Mouse (Mus musculus): ENCODE results near the gene Lce1m.
"Not testable (repeated sequence)": the region's sequence is repeated elsewhere in the genome, so short reads cannot be mapped to it uniquely, and the experiment has no call there.

Gene Lce1m

DNA sequence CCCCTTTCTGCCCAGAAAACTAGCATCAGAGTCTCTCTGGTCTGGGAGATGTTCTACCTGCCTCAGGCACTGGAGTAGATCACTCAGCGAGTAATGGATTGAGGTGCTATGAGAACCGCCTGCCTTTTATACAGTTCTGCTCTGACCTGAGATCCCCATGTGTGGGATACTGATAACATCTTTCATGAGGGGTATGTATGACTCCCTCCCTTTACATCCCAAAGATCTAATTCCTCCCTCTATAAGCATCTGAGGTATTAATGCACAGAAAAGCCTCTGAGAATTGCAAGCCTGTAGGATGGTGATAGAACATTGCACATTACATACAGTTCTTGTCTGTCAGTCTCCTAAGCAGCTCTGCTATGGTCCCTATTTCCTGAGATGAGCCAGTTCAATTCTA lies at the start of gene Lce1m:
TSS of gene Lce1m (minus strand) at position 101 of the 400 bp plus-strand sequence.
- no peak for DNase-seq

DNA sequence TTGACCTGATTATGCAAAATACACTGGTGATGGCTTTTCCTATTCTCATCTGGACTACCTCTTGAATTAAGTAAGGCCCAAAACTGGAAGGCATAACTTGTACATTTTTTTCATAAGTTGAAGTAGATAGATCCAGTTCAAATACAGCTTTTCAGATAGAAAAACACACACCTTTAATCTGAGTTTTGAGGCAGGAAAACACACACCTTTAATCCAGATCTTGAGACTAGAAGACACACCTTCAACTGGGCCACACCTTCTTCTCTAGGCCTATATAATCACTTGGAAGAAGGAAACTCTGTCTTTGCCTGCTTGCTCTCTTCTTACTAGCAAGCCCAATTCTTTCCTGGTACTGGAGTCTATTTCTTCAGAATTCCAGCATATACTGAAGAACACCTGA lies 49.7 kb upstream of the Lce1m start, which contains the start of gene Gm4858:
TSS of gene Gm4858 (plus strand) at position 301 of the 400 bp plus-strand sequence.
- not testable (repeated sequence) for DNase-seq

DNA sequence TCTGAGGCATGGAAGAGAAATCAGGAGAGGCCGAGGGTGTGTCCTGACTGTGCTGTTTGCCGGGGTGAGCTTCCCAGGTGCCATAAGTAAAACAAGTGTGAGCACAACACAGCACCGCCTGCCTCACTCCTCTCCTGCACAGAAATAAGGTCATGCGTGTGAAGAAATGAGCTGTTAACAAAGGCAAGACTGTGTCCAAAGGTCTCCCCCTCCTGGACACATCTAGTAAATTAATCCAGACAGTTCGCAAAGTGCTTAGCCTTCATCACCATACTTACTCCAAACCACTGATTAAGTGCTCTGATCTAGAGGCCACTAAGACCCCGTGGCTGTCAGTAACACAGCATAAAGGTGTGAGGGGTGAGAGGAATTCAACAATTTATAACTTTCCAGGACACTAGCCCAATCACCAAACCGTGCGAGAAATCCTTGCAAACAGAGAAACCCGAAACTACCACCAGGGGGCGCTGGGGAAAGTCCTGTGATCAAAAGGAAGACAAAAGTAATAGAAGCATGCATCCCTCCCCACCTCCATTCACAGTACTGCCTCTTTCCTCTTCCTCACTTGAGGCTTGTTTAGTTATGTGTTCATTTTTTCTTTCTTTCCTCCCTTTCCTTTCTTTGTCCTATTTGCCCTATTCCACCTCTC lies 34.1 kb upstream of the Lce1m start:
- no peak for DNase-seq

DNA sequence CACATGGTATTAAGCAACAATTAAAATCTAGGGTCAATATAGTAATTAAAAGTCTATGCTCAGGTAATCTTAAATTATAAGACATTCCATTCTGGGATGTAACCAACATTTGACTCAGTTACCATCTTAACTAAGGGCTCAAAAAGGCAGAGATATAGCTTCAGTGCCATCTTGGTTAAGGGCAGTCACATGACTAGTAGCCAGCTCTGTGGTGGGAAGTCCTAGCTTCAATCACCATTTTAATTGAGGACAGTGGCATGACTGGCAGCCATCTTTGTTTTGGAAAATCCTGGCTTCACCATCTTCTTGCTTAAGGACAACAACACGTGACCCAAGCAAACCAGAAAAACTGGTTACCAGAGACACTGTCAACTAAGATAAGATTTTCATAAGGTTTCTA lies 31.3 kb upstream of the Lce1m start:
- DNase-seq = no peak

DNA sequence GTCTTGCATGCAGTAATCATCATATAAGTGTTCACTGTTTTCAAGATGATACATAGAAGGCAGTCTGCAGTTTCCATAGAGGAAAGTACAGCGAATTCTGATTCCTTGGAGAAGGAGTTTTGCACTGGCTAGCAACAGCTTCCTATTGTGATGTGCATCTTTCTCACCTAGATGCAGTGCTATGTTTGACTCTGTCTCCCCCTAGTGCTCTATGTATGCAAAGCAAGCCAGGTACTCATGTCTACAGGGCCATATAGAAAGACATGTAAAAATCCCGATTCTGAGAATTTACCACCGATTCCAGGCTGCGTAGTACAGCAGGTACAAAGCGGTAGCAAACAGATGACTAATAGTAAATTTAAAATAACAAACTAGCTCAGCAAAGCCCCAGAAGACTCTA lies 12.6 kb upstream of the Lce1m start:
- DNase-seq = peak; percentile 17

DNA sequence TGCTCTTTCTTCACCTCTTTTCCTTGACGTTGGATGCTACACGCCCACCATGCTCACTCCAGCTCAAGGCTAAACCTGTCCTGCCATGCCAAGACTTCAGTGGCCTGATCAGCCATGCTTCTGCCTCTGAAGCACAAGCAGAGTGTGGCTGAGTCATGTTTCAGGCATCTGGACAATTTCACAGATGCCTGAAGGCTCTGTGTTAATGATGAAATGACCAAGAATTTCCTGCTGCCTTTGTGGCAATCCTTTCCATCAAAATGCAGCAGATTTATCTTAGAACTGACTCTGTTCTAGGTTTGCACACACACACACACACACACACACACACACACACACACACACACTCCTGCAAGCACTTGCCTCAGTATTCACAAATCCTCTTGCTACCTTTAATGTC lies 6.6 kb upstream of the Lce1m start:
- DNase-seq = no peak

DNA sequence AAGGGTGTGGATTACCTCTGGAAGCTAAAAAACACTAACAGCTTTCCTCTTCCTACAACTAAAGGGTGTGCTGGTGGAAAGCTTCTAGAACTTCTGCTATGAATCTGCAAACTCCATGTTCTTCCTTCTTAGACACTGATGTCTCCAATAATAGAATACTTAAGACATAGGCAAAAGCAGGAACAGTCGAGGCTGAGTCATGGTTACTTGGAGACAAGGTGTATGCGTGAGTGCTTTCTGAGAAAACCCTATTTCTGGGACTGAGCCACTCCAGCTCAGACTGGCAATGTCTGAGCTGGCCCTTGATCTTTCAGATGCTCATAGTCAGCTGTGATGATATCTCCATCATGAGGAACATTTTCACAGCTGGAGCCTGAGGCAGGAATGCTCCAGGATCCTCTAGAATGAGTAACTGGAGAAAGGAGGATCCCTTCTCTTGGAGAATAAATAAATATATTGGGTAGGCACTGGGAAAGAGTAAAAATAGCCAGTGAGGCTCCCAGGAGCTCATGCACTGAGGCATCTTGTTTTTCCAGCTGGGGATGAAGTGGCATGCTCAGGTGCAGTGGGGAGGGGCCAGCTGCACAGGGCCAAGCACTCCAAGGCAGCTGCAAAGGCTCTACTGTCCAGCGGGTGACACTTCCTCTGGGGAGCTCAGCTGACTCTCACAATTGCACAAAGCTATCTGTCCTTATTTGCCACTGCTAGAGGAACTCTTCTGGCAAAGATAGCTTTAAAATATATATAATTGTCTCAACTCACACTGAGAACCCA lies 4.7 kb upstream of the Lce1m start:
- no peak for DNase-seq

DNA sequence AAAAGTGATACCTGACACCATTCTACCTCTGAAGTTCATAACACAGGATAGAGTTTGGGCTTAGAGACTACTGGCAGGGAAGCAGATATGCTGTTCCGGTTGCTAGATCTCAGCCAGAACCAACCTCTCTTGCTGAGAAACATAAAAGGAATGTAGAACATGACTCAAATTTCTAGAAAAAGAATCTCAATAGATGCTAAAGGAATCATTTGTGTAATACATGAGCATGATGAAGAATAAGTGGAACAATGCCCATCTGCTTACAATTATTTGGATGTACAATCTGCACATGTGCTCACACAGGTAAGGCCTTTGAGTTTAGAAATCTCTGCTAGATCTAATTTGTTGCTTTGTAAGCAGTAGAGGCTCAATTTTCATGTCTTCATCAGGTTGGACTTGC lies 2.3 kb upstream of the Lce1m start:
- no peak for DNase-seq

DNA sequence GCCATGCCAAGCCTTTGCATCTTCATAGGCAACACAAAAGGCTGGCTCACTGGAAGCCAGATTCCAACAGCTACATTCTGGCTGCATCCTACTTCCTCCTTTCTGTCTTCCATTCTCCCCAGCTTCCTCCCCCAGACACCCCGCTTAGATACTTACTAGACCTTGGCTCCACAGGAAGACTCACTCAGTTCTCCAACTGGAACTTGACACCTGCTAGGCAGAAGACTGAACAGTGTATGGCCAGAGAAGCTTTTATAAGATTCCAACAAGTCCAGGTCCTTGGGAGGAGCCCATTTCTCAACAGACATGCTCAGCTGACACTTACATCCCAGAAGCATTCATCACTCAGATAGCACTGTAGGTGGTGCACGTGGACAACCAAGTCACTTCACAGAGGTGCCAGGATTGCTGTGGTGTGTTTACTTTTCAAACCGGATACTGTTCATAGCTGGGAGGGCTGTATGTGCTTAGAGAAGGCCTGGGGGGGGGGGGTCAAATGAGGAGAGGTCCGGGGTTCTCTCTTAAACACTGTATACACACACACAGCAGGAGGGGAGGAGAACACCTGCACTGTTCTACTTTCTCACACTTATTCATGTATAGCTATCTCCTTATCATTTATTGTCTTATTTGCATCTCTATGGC lies 3.3 kb downstream of the Lce1m start, which contains the start of gene Crct1:
TSS of gene Crct1 (minus strand) at position 228 of the 645 bp plus-strand sequence.
- DNase-seq = no peak

DNA sequence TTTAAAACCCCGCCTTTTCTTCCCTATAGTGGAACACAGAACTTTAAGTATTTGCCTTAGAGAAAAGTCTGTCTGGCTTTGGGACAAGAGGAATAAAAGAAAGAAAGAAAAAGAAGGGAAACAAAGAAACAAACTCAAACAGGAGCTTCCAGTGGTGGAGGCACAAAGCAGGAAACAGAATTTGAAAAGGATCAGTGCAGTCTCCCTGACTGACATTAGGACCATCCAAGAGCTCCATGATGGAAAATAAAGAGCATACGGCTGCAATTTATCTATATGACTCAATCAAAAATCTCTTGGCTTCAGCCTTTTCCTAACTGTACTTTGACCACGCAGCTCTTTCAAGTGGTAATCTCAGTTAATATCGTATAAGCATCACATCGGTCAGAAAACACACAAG lies 4.0 kb downstream of the Lce1m start:
- no peak for DNase-seq

DNA sequence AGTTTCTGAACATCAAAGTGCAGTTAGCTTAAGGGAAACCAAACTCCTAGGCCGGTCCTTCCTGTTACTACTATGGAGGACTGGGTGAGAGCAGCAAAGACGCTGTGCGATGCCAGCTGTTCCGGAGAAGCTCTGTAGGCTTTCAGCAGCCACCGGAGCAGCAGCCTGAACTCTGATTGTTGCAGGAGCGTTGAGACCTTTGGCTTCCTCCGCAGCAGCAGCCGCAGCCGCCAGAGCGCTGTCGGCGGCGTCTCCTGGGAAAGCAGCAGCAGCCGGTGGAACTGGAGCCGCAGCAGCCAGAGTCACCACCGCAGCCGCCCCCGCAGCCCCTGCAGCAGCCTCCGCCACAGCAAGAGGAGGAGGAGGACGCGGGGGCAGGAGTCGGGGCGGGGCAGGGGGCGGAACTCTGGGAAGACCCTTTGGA lies 4.5 kb downstream of the Lce1m start:
- peak; percentile 13 for DNase-seq

DNA sequence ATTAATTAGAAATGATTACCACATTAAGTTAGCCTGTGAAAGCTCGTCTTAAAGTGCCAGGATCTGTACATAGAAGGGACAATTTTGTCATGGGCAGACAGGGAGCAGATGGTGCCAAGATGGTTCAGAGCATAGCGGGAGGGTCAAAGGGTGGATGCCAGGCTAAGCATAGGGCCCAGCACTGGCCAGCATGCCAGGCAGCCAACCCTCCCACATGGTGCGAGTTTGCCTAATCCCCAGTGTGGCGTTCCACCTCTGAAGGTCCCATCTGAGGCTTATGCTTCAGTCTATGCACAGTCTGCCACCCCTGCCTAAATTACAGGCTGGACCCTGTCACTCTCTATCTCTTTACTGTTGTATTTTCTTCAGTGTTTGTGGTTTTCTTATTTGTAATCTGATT lies 16.0 kb downstream of the Lce1m start:
- no peak for DNase-seq

DNA sequence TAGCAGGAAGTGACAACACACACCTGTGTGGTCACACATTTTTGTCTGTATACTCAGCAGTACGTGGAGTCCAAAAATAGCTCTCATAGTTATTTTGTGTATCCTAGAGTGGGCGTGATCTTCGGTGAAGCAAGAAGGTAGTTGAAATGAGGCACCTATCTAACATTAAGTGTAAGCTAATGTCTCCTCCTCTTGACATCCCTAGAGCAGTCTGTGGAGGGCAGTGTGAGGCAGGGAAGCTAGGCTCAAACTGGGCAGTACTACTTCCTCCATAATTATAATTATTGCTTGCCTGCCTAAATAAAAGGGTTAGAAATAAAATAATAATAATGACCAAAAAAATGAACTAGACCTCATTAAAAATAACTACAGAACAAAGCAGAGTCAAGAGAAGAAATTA lies 18.2 kb downstream of the Lce1m start:
- no peak for DNase-seq

DNA sequence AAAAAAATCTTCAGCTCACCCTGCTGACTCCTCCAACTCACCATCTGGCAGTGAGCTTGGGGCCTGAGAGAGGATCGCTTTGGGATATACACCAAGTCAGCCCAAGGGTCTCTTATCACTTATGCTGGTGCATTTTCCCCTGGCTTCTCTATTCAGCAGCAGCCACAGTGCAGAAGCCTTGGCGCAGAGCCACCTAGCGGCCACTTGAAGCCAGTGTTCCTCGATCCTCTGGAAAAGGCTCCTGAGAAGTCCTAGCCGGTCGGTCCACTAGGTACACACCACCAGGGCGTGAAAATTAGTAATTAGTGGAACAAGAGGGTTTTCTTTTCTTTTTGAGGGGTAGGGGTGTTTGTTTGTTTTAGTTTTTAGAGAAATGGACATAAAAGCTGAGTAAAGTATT lies 20.2 kb downstream of the Lce1m start:
- DNase-seq = peak; percentile 49

DNA sequence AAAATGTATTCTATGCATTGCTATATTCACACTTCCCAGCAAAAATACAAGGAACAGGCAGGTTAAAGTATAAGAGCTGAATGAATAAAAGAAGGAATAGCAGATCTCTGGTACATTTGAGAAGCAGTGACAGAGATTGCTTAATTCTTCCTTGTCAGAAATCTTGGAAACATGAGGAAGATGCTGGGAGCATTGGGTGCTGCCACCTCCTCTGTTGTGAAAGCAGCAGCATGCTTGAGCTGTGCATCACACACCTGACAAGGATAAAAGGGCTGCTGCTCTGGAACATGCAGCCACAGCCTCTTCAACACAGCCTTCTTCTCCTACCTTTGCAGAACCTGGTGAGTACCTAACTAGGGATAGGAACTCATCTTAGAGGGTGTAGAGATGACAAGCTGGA lies 26.9 kb downstream of the Lce1m start, which contains the start of gene Lce3f:
TSS of gene Lce3f (plus strand) at position 301 of the 400 bp plus-strand sequence.
- DNase-seq = no peak

DNA sequence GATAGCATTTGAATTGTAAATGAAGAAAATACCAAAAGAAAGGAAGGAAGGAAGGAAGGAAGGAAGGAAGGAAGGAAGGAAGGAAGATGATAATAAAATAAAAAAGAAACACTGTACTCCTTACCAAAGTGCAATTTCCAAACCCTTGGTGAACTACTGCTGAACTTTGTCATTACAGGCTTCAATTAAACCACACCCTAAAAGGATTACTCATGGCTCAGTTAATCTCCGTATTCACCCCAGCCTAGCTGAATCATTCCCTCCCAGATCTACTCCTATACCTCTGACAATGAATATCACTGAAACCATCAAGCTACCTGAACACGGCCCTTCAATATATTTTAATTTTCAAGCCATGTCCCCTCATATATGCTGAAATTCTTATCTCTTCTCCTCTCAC lies 40.4 kb downstream of the Lce1m start:
- DNase-seq = no peak

Measured in layer of hippocampus, adult 9-11 months (tissue).